ENCODE assay signal across 26 mouse cellular contexts in genomic region chr14:74774046-74774619, GRCm38 (mm10). TPM values are rescaled to one million over a fixed set of nuclear protein-coding genes. Genes with fewer than 3 reads are reported as not detected.
DNase-seq lines count a peak whose midpoint lies in the region; ATAC-seq lines count a peak whose summit lies in the region.
"Had no signal": no experiment of that assay in that cellular context is flagged by ENCODE, and none has a peak within 500 bp of the region (broad histone marks: within the 10 kb centered on the region; RNA-seq: fewer than 3 reads in every experiment).

No protein-coding gene starts in this region.

- H3K9ac ChIP-seq in hindbrain, embryonic 12.5 days, result no peak overlapping the region
- H3K9ac ChIP-seq in hindbrain, embryonic 11.5 days (ENCODE audit: low read depth, low read length), result no peak overlapping the region
- no peak overlapping the region for H3K9ac ChIP-seq in midbrain, embryonic 14.5 days (replicated peaks; ENCODE audit: low read length)
- H3K9ac ChIP-seq in midbrain, embryonic 16.5 days (ENCODE audit: low read depth, low read length), result no peak overlapping the region
- H3K9ac ChIP-seq: forebrain, embryonic 13.5 days; hindbrain, embryonic 15.5 days; intestine, embryonic 15.5 days; limb, embryonic 12.5 days; liver, embryonic 15.5 days; lung, embryonic 14.5 days had no signal

- no peak for DNase-seq in hindbrain, embryonic 11.5 days (ENCODE audit: low spot score)
- DNase-seq in midbrain, embryonic 14.5 days, result peak; percentile 65
- DNase-seq in retina, embryonic 14.5 days (ENCODE audit: low spot score), result peak; percentile 40
- no peak for DNase-seq in adrenal gland, postnatal 36 days
- DNase-seq in heart, postnatal 4 days, result no peak
- DNase-seq: adrenal gland, postnatal 14 days; cerebellum, adult 2 months; cerebellum, postnatal 14 days; heart, postnatal 14 days; kidney, adult 2 months; kidney, postnatal 36 days; lung, embryonic 14.5 days; lung, postnatal 14 days; right cerebral cortex, postnatal 4 days had no signal

- WGBS in hindbrain, embryonic 12.5 days, result 73% methylated on average over 10 of the region's 10 CpGs
- 81% methylated on average over 10 of the region's 10 CpGs for WGBS in hindbrain, embryonic 11.5 days
- 52% methylated on average over 10 of the region's 10 CpGs for WGBS in midbrain, embryonic 14.5 days
- 47% methylated on average over 10 of the region's 10 CpGs for WGBS in midbrain, embryonic 16.5 days

- 0 out of 2 replicates have a peak overlapping the region, but pooled peaks have one; percentile 13 for H3K27ac ChIP-seq in hindbrain, embryonic 12.5 days
- no peak overlapping the region for H3K27ac ChIP-seq in hindbrain, embryonic 11.5 days (ENCODE audit: low read depth, low read length)
- peak overlapping the region; percentile 50 for H3K27ac ChIP-seq in midbrain, embryonic 14.5 days (replicated peaks; ENCODE audit: low read depth, low read length)
- H3K27ac ChIP-seq in midbrain, embryonic 16.5 days (ENCODE audit: low read length), result no peak overlapping the region
- H3K27ac ChIP-seq: forebrain, embryonic 13.5 days; hindbrain, embryonic 15.5 days; intestine, embryonic 15.5 days; layer of hippocampus, adult 2 months; left cerebral cortex, adult 2 months; limb, embryonic 12.5 days; liver, embryonic 15.5 days had no signal

- H3K27me3 ChIP-seq in hindbrain, embryonic 12.5 days, result no peaks in the 10 kb centered on the region
- no peaks in the 10 kb centered on the region for H3K27me3 ChIP-seq in hindbrain, embryonic 11.5 days (ENCODE audit: control insufficient read depth, insufficient read depth, low read length)
- no peaks in the 10 kb centered on the region for H3K27me3 ChIP-seq in midbrain, embryonic 14.5 days (ENCODE audit: control insufficient read depth, insufficient read depth, low read length)
- no peaks in the 10 kb centered on the region for H3K27me3 ChIP-seq in midbrain, embryonic 16.5 days (ENCODE audit: control insufficient read depth, insufficient read depth, low read depth, low read length)
- H3K27me3 ChIP-seq: forebrain, embryonic 13.5 days; hindbrain, embryonic 15.5 days; intestine, embryonic 15.5 days; limb, embryonic 12.5 days; liver, embryonic 15.5 days; megakaryocyte, embryonic 14.5 days had no signal

- H3K4me1 ChIP-seq in hindbrain, embryonic 12.5 days, result no peaks in the 10 kb centered on the region
- H3K4me1 ChIP-seq in hindbrain, embryonic 11.5 days (replicated peaks; ENCODE audit: control insufficient read depth, insufficient read depth, low read length), result no peaks in the 10 kb centered on the region
- H3K4me1 ChIP-seq in midbrain, embryonic 14.5 days (ENCODE audit: control insufficient read depth, insufficient read depth, low read length), result no peaks in the 10 kb centered on the region
- no peaks in the 10 kb centered on the region for H3K4me1 ChIP-seq in midbrain, embryonic 16.5 days (ENCODE audit: control insufficient read depth, insufficient read depth, low read length)
- H3K4me1 ChIP-seq: forebrain, embryonic 13.5 days; hindbrain, embryonic 15.5 days; intestine, embryonic 15.5 days; limb, embryonic 12.5 days; liver, embryonic 15.5 days had no signal

- no peak for ATAC-seq in hindbrain, embryonic 12.5 days (ENCODE audit: low FRiP score)
- ATAC-seq in hindbrain, embryonic 11.5 days (ENCODE audit: low FRiP score), result no peak
- no peak for ATAC-seq in midbrain, embryonic 14.5 days (ENCODE audit: low FRiP score, low TSS enrichment)
- no peak for ATAC-seq in midbrain, embryonic 16.5 days
- ATAC-seq in granulocyte monocyte progenitor cell, adult 5-6 weeks (replicated peaks; ENCODE audit: poor library complexity, severe bottlenecking), result peak; percentile 97
- ATAC-seq: CD4-positive, CD25-positive, alpha-beta regulatory T cell, adult 4 months; forebrain, embryonic 13.5 days; intestine, embryonic 15.5 days had no signal

- H3K4me3 ChIP-seq in hindbrain, embryonic 12.5 days, result no peak overlapping the region
- no peak overlapping the region for H3K4me3 ChIP-seq in hindbrain, embryonic 11.5 days (ENCODE audit: low read depth, low read length)
- no peak overlapping the region for H3K4me3 ChIP-seq in midbrain, embryonic 14.5 days (replicated peaks; ENCODE audit: low read depth, low read length)
- no peak overlapping the region for H3K4me3 ChIP-seq in midbrain, embryonic 16.5 days (ENCODE audit: low read depth, low read length)
- H3K4me3 ChIP-seq: forebrain, embryonic 13.5 days; hindbrain, embryonic 15.5 days; intestine, embryonic 15.5 days; layer of hippocampus, adult 2 months; left cerebral cortex, adult 2 months; limb, embryonic 12.5 days; liver, embryonic 15.5 days; megakaryocyte, embryonic 14.5 days had no signal

- H3K9me3 ChIP-seq in hindbrain, embryonic 12.5 days (replicated peaks), result 0 out of 2 replicates have a peak, but pooled peaks cover 5% of the 10 kb centered on the region
- no peaks in the 10 kb centered on the region for H3K9me3 ChIP-seq in hindbrain, embryonic 11.5 days (ENCODE audit: control insufficient read depth, low read length)
- H3K9me3 ChIP-seq in midbrain, embryonic 14.5 days (ENCODE audit: control insufficient read depth, low read length), result peaks cover 4% of the 10 kb centered on the region; the same call in 1 of the 2 replicates
- H3K9me3 ChIP-seq in midbrain, embryonic 16.5 days (replicated peaks; ENCODE audit: control insufficient read depth, low read length, poor library complexity, severe bottlenecking), result no peaks in the 10 kb centered on the region
- H3K9me3 ChIP-seq: hindbrain, embryonic 15.5 days; intestine, embryonic 15.5 days; limb, embryonic 12.5 days; liver, embryonic 15.5 days; megakaryocyte, embryonic 14.5 days had no signal

- H3K36me3 ChIP-seq in hindbrain, embryonic 12.5 days, result peaks cover 15% of the 10 kb centered on the region
- H3K36me3 ChIP-seq in hindbrain, embryonic 11.5 days (ENCODE audit: control insufficient read depth, insufficient read depth, low read length), result no peaks in the 10 kb centered on the region
- H3K36me3 ChIP-seq in midbrain, embryonic 14.5 days (ENCODE audit: control insufficient read depth, insufficient read depth, low read length), result peaks cover 17% of the 10 kb centered on the region
- peaks cover 20% of the 10 kb centered on the region for H3K36me3 ChIP-seq in midbrain, embryonic 16.5 days (ENCODE audit: control insufficient read depth, insufficient read depth, low read length)

- no peak overlapping the region for H3K4me2 ChIP-seq in hindbrain, embryonic 12.5 days (replicated peaks)
- H3K4me2 ChIP-seq in hindbrain, embryonic 11.5 days (replicated peaks; ENCODE audit: low read depth, low read length), result no peak overlapping the region
- no peak overlapping the region for H3K4me2 ChIP-seq in midbrain, embryonic 14.5 days (ENCODE audit: low read length)
- no peak overlapping the region for H3K4me2 ChIP-seq in midbrain, embryonic 16.5 days (ENCODE audit: low read length)
- H3K4me2 ChIP-seq: forebrain, embryonic 13.5 days; hindbrain, embryonic 15.5 days; intestine, embryonic 15.5 days; limb, embryonic 12.5 days; liver, embryonic 15.5 days; lung, embryonic 14.5 days had no signal

RNA-seq across cellular contexts. Expression of gene Esd, which starts 42.0 kb away (rescaled TPM):
- 281 and 290 TPM in 2 replicates for polyA plus RNA-seq in hindbrain, embryonic 12.5 days (2016; fragmentation: Nextera tagmentation; extraction: Ambion mirVana)
- 365 and 370 TPM in 2 replicates for polyA plus RNA-seq in hindbrain, embryonic 11.5 days (2014; fragmentation: Nextera tagmentation; extraction: Ambion mirVana)
- 234 and 245 TPM in 2 replicates for polyA plus RNA-seq in midbrain, embryonic 14.5 days (2014; fragmentation: Nextera tagmentation; extraction: Ambion mirVana)
- 196 and 198 TPM in 2 replicates for polyA plus RNA-seq in midbrain, embryonic 16.5 days (2015; fragmentation: Nextera tagmentation; extraction: Ambion mirVana)
- 154 and 158 TPM in 2 replicates for total RNA-seq in granulocyte monocyte progenitor cell, adult 5-6 weeks (2014; fragmentation: Nextera tagmentation)
- total RNA-seq in granulocyte monocyte progenitor cell, adult 5-6 weeks (2017), result 231 and 250 TPM in 2 replicates
- 100 to 1,000 TPM; 327 to 353 TPM for total RNA-seq in adrenal gland, postnatal 36 days (2021)
- 100 to 1,000 TPM; 152 to 155 TPM for total RNA-seq in heart, postnatal 4 days (2021)

Comparison
In these comparisons a context has a peak if more than half of its experiments do, and no peak if none do; other contexts are left out.
1. H3K27ac ChIP-seq: peak in hindbrain, embryonic 12.5 days (single experiment) and midbrain, embryonic 14.5 days (single experiment); none in hindbrain, embryonic 11.5 days (single experiment) and midbrain, embryonic 16.5 days (single experiment).
2. DNase-seq: peak in midbrain, embryonic 14.5 days (single experiment) and retina, embryonic 14.5 days (single experiment); none in hindbrain, embryonic 11.5 days (single experiment), adrenal gland, postnatal 36 days (0 of 2) and heart, postnatal 4 days (single experiment).